Mouse (Mus musculus): ENCODE results near the gene Tkfc.

The Tkfc gene

DNA sequence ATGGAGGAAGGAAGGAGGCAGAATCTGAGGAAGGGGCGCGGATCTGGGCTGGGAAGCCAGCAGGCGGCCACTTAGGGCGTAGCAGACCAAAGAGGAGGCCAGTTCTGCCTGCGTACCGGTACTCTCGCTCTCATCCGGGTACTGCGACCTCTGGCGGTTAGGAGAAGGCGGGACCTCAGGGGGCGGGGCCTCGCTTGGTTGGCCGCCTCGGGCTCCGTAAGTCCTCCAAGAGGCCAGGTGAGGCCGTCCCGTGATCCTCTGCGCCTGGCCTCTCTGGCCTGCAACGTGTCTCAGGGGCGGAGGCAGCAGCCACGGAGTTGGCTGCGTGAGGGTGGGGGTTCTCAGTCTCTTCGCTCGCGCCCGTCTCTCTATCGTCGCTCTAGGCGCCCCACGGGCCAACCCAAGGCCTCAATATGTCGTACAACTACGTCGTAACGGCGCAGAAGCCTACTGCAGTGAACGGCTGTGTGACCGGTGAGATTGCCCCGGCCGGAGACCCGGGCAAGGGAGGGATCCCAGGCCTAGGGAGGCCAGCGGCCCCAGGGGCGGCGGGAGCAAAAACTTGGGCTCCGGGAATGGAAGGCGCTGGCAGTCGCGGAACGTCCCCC, at the start of gene Tkfc, which contains the start of gene Ddb1:
Gene Tkfc, minus strand, starts transcription at position 362 of the 608 bp plus-strand sequence.
Gene Ddb1, plus strand, starts transcription at position 35 of the 608 bp plus-strand sequence.
- DNase-seq (ENCODE audit: low read depth, low spot score): peak; percentile 98

DNA sequence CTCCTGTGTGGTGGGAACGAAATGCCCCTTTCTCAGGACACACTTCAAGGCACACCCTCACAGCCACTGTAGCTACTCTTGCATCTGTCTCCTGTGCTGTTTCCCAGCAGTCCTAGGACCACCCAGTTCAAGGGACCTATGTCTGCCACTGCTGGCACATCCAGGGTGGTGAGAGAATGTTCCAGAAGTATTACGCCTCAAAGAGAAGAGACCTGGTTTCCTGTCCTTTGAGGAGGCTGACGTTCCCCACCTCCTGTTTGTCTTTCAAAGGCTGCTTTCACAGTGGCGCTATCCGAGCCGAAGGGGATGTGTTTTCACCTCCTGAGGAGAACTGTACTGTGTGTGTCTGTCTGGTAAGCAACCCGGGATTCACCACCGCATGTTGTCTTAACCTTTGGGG, 42.7 kb upstream of the Tkfc start:
- DNase-seq (ENCODE audit: low read depth, low spot score): no peak

DNA sequence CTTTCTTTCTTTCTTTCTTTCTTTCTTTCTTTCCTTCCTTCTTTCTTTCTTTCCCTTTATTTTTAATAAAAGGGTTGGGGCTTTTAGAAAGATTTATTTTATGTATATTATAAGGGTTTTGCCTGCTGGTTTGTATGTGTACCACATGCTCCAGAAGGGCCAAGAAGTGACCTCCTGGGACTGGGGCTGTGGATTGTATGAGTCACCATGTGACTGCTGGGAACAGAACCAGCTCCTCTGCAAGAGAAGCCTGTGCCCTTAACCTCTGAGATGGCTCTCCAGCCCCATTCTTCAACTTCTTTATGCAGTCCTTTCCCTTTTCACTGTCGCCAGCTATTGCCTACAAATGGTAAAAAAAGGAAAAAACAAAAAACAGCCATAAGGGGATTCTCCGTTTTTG, 40.2 kb upstream of the Tkfc start:
- no peak for DNase-seq (ENCODE audit: low read depth, low spot score)

DNA sequence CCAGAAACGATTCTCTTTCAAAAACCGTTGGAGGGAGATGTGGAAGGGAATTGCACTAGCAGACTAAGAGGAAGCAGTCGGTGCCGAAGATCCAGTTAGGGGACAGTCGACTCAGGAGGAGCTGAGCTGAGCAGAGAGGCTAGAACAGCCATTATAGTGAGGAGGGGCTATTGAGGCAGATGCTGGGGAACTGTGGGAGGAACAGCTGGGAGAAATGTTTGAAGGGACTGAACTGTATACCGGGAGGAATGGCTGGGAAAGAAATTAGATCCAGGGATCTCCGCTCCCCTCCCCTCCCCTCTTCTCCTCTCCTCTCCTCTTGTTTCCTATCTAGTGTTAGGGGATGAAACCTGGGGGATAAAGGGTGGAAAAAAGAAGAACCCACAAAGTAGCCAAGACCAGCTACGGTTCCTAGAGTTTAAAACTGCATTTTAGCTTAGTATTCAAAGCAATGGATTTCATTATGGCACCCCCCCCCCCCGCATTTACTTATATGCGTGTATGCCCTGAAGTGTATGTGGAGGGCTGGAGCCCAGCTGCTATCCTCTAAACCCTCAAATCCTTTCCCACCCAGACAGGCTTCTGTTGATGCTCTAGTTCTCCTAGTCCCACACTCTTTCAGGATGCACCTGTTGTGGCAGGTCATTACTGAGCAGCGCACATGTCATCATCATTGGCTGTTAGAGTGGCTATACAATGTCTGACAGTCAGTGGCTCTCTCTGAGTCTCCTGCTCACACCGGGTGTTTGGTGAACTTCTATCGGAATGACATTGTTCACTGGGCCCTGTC, 35.3 kb upstream of the Tkfc start:
- no peak for DNase-seq (ENCODE audit: low read depth, low spot score)

DNA sequence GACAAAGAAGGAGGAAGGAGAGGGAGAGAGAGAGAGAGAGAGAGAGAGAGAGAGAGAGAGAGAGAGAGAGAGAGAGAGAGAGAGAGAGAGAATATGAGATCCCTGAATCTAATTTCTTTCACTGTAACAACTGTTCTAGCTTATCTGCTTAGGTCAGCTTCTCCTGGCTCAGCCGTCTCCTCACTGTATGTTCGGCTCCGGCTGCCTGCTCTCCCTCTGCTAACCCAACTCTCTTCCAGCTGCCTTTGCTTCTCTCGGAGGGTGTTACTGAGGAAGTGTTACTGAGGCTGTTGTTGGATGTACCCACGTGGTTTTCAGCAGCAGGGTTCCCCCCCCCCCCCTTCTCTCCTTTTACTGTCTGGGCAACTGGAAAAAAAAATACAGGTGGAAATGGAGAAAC, 34.6 kb upstream of the Tkfc start:
- DNase-seq (ENCODE audit: low read depth, low spot score): no peak

DNA sequence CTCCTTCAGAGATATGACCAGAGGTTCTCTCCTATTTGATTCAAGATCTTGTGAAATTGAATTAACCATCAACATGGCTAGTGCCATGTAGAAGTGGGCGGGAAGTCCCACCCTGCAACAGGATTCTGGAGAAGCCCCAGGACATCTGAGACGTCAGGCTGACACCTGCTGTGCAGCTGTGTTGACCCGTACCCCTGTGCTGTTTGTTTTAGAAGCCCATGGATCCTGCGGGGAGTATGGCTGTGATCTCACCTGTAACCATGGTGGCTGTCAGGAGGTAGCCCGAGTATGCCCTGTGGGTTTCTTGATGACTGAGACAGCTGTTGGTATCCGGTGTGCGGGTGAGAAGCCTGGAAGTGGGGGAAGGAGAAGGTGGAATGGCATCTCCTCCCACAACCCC, 32.4 kb upstream of the Tkfc start:
- DNase-seq (ENCODE audit: low read depth, low spot score): no peak

DNA sequence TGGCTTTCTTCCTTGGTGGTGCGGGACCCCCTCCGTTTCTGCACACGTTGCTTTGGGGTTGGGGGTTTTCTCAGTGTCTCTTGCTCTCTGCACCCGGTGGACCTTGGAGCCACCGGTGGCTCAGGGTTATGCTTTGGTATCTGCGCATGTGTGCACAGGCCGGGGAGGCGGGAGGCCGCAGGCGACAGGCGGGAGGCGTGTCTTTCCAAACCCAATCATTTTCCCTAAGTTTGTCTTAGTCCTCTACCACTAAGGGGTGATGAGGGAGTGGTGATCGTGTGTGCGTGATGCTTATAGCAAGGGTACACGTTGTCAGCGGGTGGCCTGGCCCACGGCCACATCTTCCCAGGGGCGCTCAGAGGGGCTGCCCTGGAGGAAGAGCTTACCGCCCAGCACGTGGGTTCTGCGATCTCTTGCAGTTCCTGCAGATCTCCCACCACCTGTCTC, 29.4 kb upstream of the Tkfc start:
- DNase-seq (ENCODE audit: low read depth, low spot score): peak; percentile 46

DNA sequence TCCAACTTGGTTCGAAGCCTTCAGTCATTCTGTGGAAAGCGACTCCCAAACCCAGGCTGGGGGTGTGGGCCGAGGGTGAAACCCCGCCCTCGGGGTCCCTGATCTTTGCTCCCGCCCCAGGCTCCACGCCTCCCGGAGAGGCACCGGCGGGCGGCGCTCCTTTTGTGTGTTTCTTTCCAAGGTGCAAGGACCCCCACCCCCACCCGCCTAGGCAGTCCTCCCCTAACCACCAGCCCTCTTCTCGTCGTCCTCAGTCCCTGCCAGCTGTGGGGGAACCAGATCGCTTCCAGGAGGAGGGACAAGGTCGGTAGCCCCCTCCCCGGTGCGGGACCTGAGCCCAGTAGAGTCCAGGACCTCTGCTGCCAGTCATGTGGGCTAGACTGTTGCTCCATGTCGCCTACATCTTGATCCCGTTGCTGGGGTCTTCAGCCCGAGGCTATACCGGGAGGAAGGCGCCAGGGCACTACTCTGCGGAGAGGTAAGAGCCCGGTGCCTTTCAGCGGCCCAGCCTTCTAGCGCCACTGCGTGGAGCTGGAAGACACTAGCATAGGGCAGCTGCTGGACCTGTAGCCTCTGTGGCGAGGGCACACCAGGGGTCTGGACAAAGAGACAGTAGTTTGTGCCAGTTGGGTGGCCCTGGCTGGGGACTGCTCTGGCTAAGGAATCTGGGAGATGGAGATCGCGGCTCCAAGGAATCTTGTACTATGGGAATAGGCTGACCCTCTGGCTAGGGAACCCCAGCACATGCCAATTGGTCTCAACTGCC, 28.8 kb upstream of the Tkfc start, which contains the start of gene Vwce:
Gene Vwce, plus strand, starts transcription at position 108 of the 766 bp plus-strand sequence.
- peak; percentile 16 for DNase-seq (ENCODE audit: low read depth, low spot score)

DNA sequence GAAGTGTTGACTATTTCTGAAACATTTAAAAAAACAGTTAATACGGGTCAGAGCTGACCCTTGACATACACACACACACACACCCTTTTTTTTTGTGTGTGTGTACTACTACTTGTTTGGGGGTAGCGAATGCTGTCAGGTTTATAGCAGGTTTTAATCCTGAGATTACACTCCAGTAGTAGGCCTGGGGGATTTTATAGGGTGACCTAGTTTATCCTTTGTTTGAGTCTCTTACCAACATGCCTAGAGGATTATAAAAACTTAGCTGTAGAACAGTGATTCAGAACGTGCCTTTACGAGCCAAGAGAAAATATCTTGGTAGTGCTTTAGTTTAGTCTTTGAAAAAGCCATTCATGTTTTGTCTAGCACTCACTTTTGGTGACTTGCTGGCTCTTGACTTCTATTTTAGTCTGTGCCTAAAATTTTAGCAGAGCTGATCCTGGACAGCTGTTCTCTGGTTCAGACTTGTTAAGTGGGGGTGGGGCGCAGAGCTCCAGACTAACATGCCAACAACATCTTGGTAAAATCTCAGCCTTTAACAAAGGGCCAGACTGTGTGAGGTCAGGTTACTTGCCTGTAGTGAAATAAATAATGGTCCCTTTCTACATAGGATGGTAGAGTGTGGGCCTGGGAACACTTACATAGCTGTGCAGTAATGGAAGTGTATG, 3.3 kb upstream of the Tkfc start:
- DNase-seq (ENCODE audit: low read depth, low spot score): no peak

DNA sequence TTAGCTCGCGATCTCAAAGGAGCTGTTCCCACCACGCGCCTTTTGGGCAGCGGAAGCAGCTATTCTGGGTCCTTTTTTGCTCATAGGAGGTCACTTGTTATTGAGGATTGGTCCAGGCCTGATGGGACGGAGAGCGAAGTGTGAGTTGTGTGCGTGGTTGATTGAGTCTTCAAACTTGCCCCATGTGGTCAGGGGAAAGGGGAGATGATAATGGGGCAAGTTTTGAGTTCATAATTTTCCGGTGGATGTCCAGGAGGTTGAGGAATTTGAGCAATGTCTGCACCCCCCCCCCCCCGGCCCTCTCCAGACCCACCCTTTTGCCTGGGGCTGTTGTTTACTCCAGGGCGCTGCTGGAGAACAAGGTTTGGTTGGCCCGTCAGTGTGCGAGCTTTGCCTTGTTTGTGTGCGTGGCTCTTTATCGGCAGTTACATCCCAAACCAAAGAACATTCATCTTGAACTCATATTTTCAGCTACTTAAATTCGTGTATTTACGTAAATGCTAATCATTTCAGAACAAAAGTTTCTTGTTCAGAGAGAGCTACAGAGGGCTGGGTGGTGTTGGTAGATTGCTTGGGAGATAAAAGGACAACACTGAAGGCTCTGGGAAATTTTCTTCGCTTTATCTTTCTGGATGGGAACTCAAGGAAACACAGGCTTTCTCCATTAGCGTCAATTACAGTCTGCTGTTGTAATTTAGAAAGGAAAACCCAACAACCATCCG, 608 bp upstream of the Tkfc start:
- DNase-seq (ENCODE audit: low read depth, low spot score): peak; percentile 58

DNA sequence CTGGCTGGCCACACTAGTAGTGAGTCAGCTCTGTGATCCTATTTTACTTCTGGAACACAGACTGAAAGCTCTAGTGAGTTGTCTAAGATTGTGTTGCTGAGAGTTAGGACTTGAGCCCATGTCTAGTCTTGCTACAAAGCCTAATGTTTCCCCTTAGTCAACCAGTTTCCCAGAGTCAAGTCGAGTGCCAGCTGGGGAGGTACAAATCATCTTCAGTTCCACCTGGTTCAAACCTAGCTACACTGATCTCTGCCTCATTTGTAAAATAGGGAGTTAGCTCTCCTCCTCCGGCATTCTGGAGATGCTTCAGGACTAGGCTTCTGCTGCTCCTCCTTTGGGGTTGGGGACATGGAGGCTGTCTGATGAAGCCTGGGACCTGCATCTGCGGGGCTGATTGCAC, 920 bp downstream of the Tkfc start:
- no peak for DNase-seq (ENCODE audit: low read depth, low spot score)

DNA sequence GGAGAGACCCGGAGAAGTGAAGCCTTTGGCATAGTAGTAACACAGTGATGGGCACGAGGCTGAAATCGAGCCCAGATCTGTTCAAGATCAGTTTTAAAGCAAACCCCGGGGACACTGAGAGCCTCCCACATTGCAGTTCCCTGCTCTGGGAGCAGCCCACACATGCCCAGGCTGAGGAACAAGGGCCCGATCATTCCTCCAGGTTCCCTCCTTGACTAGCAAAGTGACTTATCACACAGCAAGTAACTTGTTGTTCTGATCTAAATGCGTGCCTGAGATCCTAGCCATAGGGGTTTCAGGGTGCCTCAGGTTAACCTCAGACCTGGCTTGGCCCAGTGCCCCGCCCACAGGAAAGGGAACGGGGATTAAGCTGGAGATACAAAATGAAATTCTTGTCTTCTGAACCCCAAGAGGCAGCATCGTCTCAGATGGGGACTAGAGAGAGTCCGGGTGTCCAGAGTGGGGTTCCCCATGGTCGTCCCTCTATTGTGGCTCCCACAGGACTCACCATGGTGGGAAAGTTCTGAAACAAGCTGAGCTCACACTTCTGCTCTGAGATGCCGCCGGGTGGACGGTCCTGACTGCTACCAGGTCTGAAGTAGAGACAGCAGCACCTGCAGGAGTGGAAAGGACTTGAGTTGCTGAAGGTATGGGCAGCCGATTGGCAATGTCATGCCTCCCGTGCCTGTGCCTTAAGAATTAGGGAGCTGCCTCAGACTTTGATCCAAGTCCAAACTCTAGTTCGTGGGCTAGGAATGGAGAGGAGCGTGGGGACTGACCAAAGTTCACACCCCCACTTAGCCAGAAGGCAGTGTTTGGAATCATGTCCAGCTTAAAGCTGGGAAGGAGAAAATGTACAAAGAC, 1.6 kb downstream of the Tkfc start:
- DNase-seq (ENCODE audit: low read depth, low spot score): no peak

DNA sequence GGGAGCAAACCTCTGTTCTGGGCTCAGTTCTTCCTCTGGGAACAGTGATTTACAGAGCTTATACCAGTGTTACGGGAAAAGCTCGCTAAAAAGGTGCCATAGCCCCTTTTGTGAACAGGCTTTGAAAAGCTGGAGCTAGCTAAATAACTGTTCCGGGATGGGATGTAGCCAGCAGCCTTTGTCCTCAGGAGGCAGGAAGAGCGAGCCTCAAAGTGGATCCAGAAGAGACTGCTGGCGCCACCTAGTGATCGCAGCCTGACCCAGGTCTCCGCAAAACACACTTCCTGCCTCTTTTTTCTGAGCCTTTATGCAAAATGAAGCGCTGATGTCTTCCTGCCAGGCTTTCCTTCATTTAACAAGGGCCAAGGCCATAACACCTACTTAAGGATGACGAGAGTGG, 2.7 kb downstream of the Tkfc start:
- DNase-seq (ENCODE audit: low read depth, low spot score): peak; percentile 89

DNA sequence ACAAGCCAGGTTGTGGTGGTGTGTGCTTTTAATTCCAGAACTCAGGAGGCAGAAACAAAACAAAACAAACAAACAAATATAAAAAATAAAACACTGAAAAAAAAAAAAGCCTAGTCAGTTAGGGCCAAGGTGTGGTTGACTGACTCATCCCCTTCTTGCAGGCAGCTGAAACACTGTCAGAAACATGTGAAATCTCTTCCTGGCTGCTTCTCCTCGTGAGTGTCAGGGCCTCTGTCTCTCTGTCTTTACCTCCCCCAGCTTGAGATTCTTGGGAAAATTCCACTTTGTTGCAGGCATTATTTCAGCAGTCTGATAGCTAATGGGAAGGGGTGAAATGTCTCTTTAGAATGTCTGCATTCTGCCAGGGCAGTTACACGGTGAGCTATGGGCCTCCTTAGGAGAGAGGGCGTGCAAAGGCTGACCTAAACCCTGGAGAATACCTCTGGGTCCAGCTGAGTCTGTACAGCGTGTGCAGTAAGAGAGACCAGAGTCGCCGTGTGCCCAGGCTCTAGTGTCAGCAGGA, 3.1 kb downstream of the Tkfc start:
- no peak for DNase-seq (ENCODE audit: low read depth, low spot score)

DNA sequence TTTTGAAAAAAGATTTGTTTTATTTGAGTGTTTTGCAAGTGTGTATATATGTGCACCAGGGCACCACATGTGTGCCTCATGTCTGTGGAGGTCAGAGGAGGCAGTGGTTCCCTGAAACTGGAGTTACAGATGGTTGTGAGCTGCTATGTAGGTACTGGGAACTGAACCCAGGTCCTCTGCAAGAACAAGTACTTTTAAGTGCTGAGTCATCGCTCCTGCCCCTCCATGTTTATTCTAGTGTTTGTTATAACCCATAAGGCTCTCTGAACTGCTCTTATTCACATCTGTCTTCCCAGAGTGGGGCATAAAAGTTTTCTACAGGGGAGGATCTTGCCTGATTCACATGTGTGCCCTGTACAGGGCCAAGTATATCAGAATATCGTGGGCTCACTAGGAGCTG, 5.8 kb downstream of the Tkfc start:
- no peak for DNase-seq (ENCODE audit: low read depth, low spot score)

DNA sequence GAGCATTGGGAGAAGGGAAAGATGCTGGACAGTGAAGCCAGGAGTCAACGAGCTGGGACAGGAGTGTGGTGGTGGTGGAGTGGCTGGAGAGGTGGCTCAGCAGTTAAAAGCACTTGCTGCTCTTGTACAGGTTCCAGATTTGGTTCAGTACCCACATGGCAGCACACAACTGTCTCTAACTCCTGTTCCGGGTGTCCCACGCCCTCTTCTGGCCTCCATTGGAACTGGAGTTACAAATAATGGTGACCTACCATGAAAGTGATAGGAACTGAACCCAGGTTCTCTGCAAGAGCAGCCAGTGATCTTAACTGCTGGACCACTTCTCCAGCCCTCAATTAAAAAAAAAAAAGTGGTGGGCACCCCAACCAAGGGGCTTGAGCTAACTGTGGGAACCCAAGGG, 7.3 kb downstream of the Tkfc start:
- peak; percentile 63 for DNase-seq (ENCODE audit: low read depth, low spot score)

DNA sequence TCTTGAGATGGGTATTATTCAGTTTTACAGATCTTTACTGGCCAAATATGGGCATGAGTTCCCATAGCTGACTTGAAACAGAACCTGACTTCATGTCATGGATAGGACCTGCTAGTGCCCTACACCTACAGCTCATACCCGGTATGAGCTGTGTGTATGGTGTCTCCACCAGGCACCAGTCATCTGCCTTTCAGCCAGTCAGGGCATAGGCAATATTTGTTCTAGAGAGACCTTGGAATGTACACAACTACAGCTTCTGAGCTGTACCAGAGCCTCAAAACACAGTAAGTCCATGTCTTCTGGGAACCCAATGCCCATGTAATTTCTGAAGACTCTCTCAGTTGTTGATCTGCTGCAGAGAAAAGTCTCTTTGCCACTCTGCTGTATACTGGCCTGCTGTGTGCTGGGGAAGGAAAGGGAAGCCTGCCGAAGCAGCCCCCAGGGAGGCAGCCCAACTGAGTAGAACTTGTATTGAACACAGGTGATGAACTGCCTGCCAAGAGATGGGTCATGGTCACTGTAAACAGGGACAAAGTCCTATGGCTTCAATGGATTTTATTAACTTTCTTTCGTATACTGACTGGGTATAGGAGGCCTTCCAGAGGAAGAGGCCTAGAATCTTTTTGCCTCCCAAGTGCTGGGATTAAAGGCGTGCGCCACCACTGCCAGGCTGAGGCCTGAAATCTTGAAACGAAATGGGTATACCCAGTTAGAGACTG, 13.6 kb downstream of the Tkfc start:
- DNase-seq (ENCODE audit: low read depth, low spot score): no peak

DNA sequence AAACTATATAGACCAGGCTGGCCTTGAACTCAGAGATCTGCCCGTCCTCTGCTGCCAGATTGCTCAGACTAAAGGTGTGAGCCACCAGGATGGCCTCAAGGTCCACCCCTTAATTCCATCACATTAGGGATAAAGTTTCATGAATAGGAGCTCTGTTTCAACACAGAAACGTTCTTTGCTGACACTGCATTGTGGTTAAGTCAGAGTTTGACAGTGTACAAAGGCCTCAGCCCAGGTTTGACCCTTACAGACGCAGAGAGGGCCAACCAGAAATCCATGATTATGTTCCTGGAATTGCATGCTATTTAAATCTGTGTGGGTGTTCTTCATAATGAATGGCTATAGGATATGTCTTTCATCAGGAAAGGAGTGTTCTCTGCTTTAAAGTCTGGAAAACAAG, 15.2 kb downstream of the Tkfc start:
- DNase-seq (ENCODE audit: low read depth, low spot score): no peak

DNA sequence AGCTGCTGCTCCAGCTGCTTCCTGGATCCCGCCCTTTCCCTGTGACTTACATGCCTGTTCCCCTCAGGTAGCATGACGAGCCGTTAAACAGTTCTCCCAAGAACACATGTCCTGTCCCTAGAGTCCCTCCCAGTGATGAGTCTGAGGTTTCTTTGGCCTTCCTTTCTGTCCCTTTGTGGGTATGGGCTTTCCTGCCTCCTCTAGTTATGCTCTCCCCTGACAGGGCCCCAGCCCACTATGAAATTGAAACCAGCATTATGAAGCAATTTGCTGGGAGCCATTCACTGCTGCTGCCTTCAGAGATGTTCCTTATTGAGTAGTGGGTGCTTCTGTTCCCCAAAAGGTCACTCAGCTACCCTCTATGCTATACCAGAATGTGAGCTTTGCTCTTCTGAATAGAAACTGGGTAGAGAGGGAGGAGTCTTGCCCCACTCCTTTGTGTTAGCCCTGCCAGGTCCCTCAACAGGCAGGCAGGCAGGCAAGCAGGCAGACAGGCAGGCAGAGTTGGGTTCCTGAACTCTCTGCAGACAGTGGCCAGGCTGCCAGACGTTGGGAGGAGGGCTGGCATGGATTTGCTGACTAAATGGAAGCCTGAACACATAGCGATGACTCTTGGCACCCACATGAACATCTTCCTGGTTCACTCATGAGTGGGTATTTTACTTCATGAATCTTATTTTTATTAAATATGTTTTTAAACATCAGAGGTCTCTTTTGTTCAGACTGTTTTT, 16.2 kb downstream of the Tkfc start:
- no peak for DNase-seq (ENCODE audit: low read depth, low spot score)
